Mouse (Mus musculus) midbrain, postnatal 0 days (tissue): Measurements from ENCODE around the gene Cdc42bpg. TPM values are rescaled to one million over a fixed set of nuclear protein-coding genes. Genes with fewer than 3 reads are reported as not detected.

Source experiments
- ATAC-seq: fragments of 200-750 bp; cut with Nextera tagmentation; 2 replicates; pipeline ENCODE4 v1.8.0; 2017; ENCODE audit warnings: moderate number of reproducible peaks, mild to moderate bottlenecking, moderate TSS enrichment, moderate library complexity; ENCODE audit not compliant: low FRiP score
- DNase-seq: peaks from one replicate; pipeline ENCODE4 v3.0.0-alpha.2; 2015; ENCODE audit warnings: low spot score
- H3K27ac ChIP-seq: fragments of 300-500 bp; sonication (generic); 2 replicates; pipeline ENCODE4 v1.5.1; 2014; ENCODE audit warnings: low read depth, mild to moderate bottlenecking, low read length, mixed read lengths
- H3K27me3 ChIP-seq: fragments of 300-500 bp; sonication (generic); 2 replicates; pipeline ENCODE4 v1.6.1; 2014; ENCODE audit warnings: low read length, control low read depth, mixed read lengths; ENCODE audit not compliant: insufficient read depth
- H3K36me3 ChIP-seq: fragments of 300-500 bp; sonication (generic); 2 replicates; pipeline ENCODE4 v1.6.1; 2014; ENCODE audit warnings: low read length, control low read depth, mixed read lengths; ENCODE audit not compliant: insufficient read depth
- H3K4me1 ChIP-seq: fragments of 300-500 bp; sonication (generic); 2 replicates; pipeline ENCODE4 v1.6.1; 2014; ENCODE audit warnings: mild to moderate bottlenecking, control low read depth, antibody characterized with exemption, low read length, mixed read lengths; ENCODE audit not compliant: insufficient read depth
- H3K4me2 ChIP-seq: fragments of 300-500 bp; sonication (generic); 2 replicates; pipeline ENCODE4 v1.6.1; 2014; ENCODE audit warnings: low read depth, mild to moderate bottlenecking, low read length, mixed read lengths; ENCODE audit not compliant: poor library complexity, severe bottlenecking
- H3K4me3 ChIP-seq: fragments of 300-500 bp; sonication (generic); 2 replicates; pipeline ENCODE4 v1.5.1; 2014; ENCODE audit warnings: low read depth, mild to moderate bottlenecking, low read length, moderate library complexity
- H3K9ac ChIP-seq: fragments of 300-500 bp; sonication (generic); replicated peaks from 2 replicates; pipeline ENCODE4 v1.6.1; 2014; ENCODE audit warnings: mild to moderate bottlenecking, low read length, moderate library complexity, mixed read lengths; ENCODE audit not compliant: poor library complexity, severe bottlenecking
- H3K9me3 ChIP-seq: fragments of 300-500 bp; sonication (generic); 2 replicates; pipeline ENCODE4 v1.6.1; 2016; ENCODE audit warnings: low read length, control low read depth
- CTCF ChIP-seq: IDR thresholded peaks from 2 replicates; pipeline ENCODE4 v1.5.1; 2016; ENCODE audit warnings: antibody characterized with exemption, mild to moderate bottlenecking
- WGBS: fragments of 180-500 bp; shearing (Covaris S2); extraction: QIAGEN DNeasy Blood & Tissue Kit; methylation state at CpG from one replicate; pipeline ENCODE4 v1.1.7; 2014; 5-methylcytosine and 5-hydroxymethylcytosine counted together
- polyA plus RNA-seq: library from polyadenylated mRNA; unstranded; fragments of >200 nt; fragmentation: Nextera tagmentation; extraction: Ambion mirVana; gene quantifications from 2 replicates; pipeline ENCODE4 v1.2.1, GENCODE M21; 2015
- total RNA-seq: library from RNA; depleted of rRNA; stranded (reverse); fragments of >200 nt; gene quantifications from 2 replicates; pipeline ENCODE4 v1.2.3, GENCODE M21; 2014

The Cdc42bpg gene
- total and polyA plus RNA-seq, 2 experiments from 2014 or later: 0.67 to 4.8 TPM

DNA sequence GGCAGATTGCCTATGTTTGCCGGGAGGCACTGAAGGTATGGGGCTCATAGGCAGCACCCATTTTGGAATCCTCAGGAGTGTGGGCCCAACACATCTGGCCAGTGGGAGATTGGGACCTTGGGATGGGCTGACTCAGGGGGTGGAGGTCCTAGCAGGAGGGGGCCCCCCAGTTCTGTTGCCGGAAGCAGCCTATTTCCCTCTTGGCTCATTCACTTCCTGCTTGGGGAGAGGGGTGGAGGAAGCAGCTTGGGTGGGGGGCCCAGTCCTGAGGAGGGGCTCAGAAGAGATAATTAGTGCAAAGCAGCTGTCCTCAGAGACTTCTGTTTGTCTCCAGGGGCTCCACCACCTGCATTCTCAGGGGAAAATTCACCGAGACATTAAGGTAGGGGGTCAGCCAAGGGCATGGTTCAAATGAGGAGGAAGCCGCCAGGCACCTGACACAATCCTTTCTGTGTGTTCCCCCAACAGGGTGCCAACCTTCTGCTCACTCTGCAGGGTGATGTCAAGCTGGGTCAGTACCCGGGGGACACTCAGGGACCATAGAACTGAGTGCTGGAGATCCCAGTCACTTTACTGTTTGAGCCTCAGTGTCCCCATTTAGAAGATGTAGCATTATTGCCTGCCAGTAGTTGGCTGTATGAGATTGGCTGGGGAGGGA lies 36.1 kb downstream of the Cdc42bpg start:
- Histone ChIP-seq H3K4me3 (peak overlapping the region; percentile 44; the same call in 1 of the 2 replicates), H3K27ac (no peak overlapping the region), H3K27me3 (no peaks in the 10 kb centered on the region), H3K4me1 (no peaks in the 10 kb centered on the region), H3K9me3 (no peaks in the 10 kb centered on the region), H3K4me2 (peak overlapping the region; percentile 62; the same call in 1 of the 2 replicates), H3K36me3 (peaks cover 71% of the 10 kb centered on the region), H3K9ac (no peak overlapping the region)
- DNase-seq (no peak), ATAC-seq (no peak)
- no peak for TF ChIP-seq CTCF
- 77% methylated on average over 5 of the region's 5 CpGs for WGBS

GRCm38 (mm10) chr19:6343066-6343925 lies 37.0 kb downstream of the Cdc42bpg start:
- Histone ChIP-seq H3K27me3 (no peaks in the 10 kb centered on the region), H3K36me3 (peaks cover 67% of the 10 kb centered on the region), H3K4me1 (no peaks in the 10 kb centered on the region), H3K4me2 (no peak overlapping the region), H3K4me3 (no peak overlapping the region), H3K9ac (no peak overlapping the region), H3K27ac (no peak overlapping the region), H3K9me3 (no peaks in the 10 kb centered on the region)
- TF ChIP-seq CTCF: no peak
- WGBS: 91% methylated on average over 19 of the region's 19 CpGs
- no peak for DNase-seq
- no peak for ATAC-seq

DNA sequence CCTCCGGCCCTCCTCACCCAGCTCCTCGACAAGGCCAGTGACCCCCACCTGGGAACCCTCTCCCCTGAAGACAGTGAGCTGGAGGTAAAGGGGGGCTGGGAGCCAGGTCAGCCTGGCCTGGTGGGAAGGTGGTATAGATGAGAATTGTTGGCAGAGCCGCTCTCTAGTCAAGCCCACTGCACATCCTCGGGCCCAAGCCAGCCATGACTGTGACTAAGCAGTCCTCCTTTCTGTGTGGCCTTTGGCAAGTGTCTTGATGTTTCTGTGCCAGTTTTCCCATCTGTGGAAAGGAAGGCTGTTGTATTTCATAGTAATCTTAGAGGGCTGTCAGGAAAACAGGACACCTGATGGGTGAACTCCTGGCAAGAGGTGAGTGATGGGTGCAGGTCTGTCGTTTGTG lies 37.7 kb downstream of the Cdc42bpg start:
- Histone ChIP-seq H3K4me3 (no peak overlapping the region), H3K9me3 (no peaks in the 10 kb centered on the region), H3K4me2 (no peak overlapping the region), H3K4me1 (no peaks in the 10 kb centered on the region), H3K27ac (no peak overlapping the region), H3K9ac (no peak overlapping the region), H3K36me3 (peaks cover 64% of the 10 kb centered on the region), H3K27me3 (no peaks in the 10 kb centered on the region)
- 87% methylated on average over 5 of the region's 5 CpGs for WGBS
- ATAC-seq (no peak), DNase-seq (no peak)
- TF ChIP-seq CTCF: no peak

- ATAC-seq (no peak), DNase-seq (no peak)
- H3K4me3 ChIP-seq: no peak overlapping the region
- no peak overlapping the region for H3K9ac ChIP-seq
- WGBS: 85% methylated on average over 4 of the region's 5 CpGs
- H3K27me3 ChIP-seq: no peaks in the 10 kb centered on the region
- peaks cover 64% of the 10 kb centered on the region for H3K36me3 ChIP-seq
- H3K27ac ChIP-seq: no peak overlapping the region
- H3K9me3 ChIP-seq: no peaks in the 10 kb centered on the region
- no peaks in the 10 kb centered on the region for H3K4me1 ChIP-seq
- TF ChIP-seq CTCF: no peak
- H3K4me2 ChIP-seq: no peak overlapping the region
These were observed 39.8 kb downstream of the Cdc42bpg start for GRCm38 (mm10) chr19:6346023-6346422.

DNA sequence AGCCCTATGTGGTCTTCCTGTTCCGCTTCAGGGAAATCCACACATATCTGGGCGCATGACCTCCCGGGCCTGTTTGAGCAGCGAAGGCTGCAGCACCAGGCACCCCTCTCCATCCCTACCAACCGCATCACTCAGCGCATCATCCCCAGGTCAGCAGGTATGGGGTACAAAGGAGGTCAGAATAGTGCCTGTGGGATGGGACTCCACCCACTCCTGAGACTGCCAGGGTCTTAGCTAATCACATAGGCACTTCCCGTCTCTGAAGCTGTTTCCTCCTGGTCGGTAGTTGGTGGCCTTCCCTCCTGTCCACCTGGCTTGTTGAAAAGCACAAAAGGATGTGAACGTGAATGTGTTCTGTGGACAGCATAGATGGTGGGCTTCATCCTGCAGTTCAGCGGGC lies 40.4 kb downstream of the Cdc42bpg start:
- ATAC-seq: no peak
- no peak for DNase-seq
- H3K4me1 ChIP-seq: no peaks in the 10 kb centered on the region
- 90% methylated on average over 10 of the region's 10 CpGs for WGBS
- TF ChIP-seq CTCF: no peak
- H3K27me3 ChIP-seq: no peaks in the 10 kb centered on the region
- H3K36me3 ChIP-seq: peaks cover 64% of the 10 kb centered on the region
- no peak overlapping the region for H3K4me3 ChIP-seq
- no peak overlapping the region for H3K9ac ChIP-seq
- no peak overlapping the region for H3K4me2 ChIP-seq
- no peaks in the 10 kb centered on the region for H3K9me3 ChIP-seq
- H3K27ac ChIP-seq: no peak overlapping the region

DNA sequence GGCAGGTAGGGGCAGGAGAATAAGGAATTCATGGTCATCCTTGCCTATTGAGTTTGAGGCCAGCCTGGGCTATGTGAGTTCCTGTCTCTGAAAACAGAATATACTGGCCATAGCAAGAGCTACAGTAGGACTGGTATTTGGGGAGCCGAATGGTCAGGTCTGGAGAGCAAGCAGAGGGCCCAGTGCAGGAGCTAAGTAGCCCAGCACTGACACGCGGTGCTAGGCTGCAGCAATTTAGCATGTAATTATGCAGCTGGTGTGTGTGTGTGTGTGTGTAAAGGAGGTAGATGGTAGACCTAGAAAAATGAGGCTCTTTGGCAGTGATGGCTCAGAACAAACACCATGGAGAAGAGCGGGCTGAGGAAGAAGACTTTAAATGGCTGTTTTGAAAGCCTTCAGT lies 41.4 kb downstream of the Cdc42bpg start:
- no peaks in the 10 kb centered on the region for H3K4me1 ChIP-seq
- ATAC-seq (no peak), DNase-seq (no peak)
- H3K27ac ChIP-seq: no peak overlapping the region
- 94% methylated on average over 4 of the region's 4 CpGs for WGBS
- H3K9me3 ChIP-seq: no peaks in the 10 kb centered on the region
- TF ChIP-seq CTCF: no peak
- H3K4me2 ChIP-seq: no peak overlapping the region
- peaks cover 64% of the 10 kb centered on the region for H3K36me3 ChIP-seq
- no peak overlapping the region for H3K9ac ChIP-seq
- no peak overlapping the region for H3K4me3 ChIP-seq
- no peaks in the 10 kb centered on the region for H3K27me3 ChIP-seq
